Comparison of ENCODE assay signal across 9 mouse cellular contexts in genomic region chr3:131208265-131208891, GRCm38 (mm10).
DNase-seq lines count a peak whose midpoint lies in the region; ATAC-seq and TF ChIP-seq lines count a peak whose summit lies in the region.
"Had no signal": no experiment of that assay in that cellular context is flagged by ENCODE, and none has a peak within 500 bp of the region (broad histone marks: within the 10 kb centered on the region; RNA-seq: fewer than 3 reads in every experiment).

No protein-coding gene starts in this region.

- no peaks in the 10 kb centered on the region for H3K9me3 ChIP-seq in lung, embryonic 15.5 days
- no peaks in the 10 kb centered on the region for H3K9me3 ChIP-seq in lung, postnatal 0 days (ENCODE audit: low read length)

- no peaks in the 10 kb centered on the region for H3K36me3 ChIP-seq in lung, embryonic 15.5 days
- no peaks in the 10 kb centered on the region for H3K36me3 ChIP-seq in lung, postnatal 0 days (ENCODE audit: insufficient read depth, low read length)
- H3K36me3 ChIP-seq in splenic B cell, adult 2 months (ENCODE audit: control insufficient read depth, insufficient read depth, low read length, poor library complexity, severe bottlenecking) = no peaks in the 10 kb centered on the region

- no peak overlapping the region for H3K4me2 ChIP-seq in lung, embryonic 15.5 days
- no peak overlapping the region for H3K4me2 ChIP-seq in lung, postnatal 0 days (replicated peaks; ENCODE audit: low read depth, low read length)

- TF ChIP-seq CTCF in lung, postnatal 0 days (IDR thresholded peaks at IDR 0.05) = no peak
- TF ChIP-seq CTCF in layer of hippocampus, adult 2 months (conservative IDR thresholded peaks at IDR 0.05) = no peak

- H3K27me3 ChIP-seq in lung, embryonic 15.5 days = no peaks in the 10 kb centered on the region
- H3K27me3 ChIP-seq in lung, postnatal 0 days (replicated peaks; ENCODE audit: insufficient read depth, low read length) = no peaks in the 10 kb centered on the region
- no peaks in the 10 kb centered on the region for H3K27me3 ChIP-seq in splenic B cell, adult 2 months (ENCODE audit: control insufficient read depth, insufficient read depth, low read length, poor library complexity, severe bottlenecking)

- no peak overlapping the region for H3K27ac ChIP-seq in lung, embryonic 15.5 days
- no peak overlapping the region for H3K27ac ChIP-seq in lung, postnatal 0 days (ENCODE audit: low read length)
- H3K27ac ChIP-seq in layer of hippocampus, adult 2 months = no peak overlapping the region

- TF ChIP-seq EP300 in lung, postnatal 0 days (IDR thresholded peaks at IDR 0.05) = no peak

- WGBS in lung, embryonic 15.5 days = 74% methylated on average over 13 of the region's 13 CpGs
- 71% methylated on average over 13 of the region's 13 CpGs for whole genome bisulfite sequencing in lung, postnatal 0 days

- no peaks in the 10 kb centered on the region for H3K4me1 ChIP-seq in lung, embryonic 15.5 days
- no peaks in the 10 kb centered on the region for H3K4me1 ChIP-seq in lung, postnatal 0 days (ENCODE audit: insufficient read depth, low read depth, low read length)

- ATAC-seq in lung, embryonic 15.5 days (ENCODE audit: borderline replicate concordance, extremely low read depth, low FRiP score, low TSS enrichment) = 0 out of 2 replicates have a peak, but pooled peaks have one; percentile 19
- no peak for ATAC-seq in lung, postnatal 0 days
- peak; percentile 98 for ATAC-seq in megakaryocyte progenitor cell, adult 5-6 weeks (replicated peaks; ENCODE audit: poor library complexity)

- no peak overlapping the region for H3K4me3 ChIP-seq in lung, embryonic 15.5 days
- no peak overlapping the region for H3K4me3 ChIP-seq in lung, postnatal 0 days (ENCODE audit: low read depth, low read length)
- H3K4me3 ChIP-seq in layer of hippocampus, adult 2 months = no peak overlapping the region

- no peak overlapping the region for H3K9ac ChIP-seq in lung, embryonic 15.5 days
- H3K9ac ChIP-seq in lung, postnatal 0 days (replicated peaks; ENCODE audit: low read depth) = no peak overlapping the region

- no peak for DNase-seq in lung, postnatal 0 days (ENCODE audit: low spot score)
- DNase-seq in MEL-GATA-1-ER (ENCODE audit: extremely low read depth, low read depth) = peak; percentile 87
- peak; percentile 68 for DNase-seq in splenic B cell, adult 2 months (ENCODE audit: low read depth, low spot score)
- no peak for DNase-seq in adrenal gland, postnatal 25 days
- DNase-seq in c-Kit-positive CD71-positive TER-119-positive erythroid progenitor cells, embryonic 14.5 days (ENCODE audit: low spot score) = no peak
- DNase-seq in layer of hippocampus, adult 2 months (ENCODE audit: low spot score in 2 of 2) = no peak
- DNase-seq: cerebellum, adult 9-10 months had no signal

Comparison
In these comparisons a context has a peak if more than half of its experiments do, and no peak if none do; other contexts are left out.
1. DNase-seq: peak in MEL-GATA-1-ER (single experiment) and splenic B cell, adult 2 months (single experiment); none in lung, postnatal 0 days (single experiment), adrenal gland, postnatal 25 days (single experiment), c-Kit-positive CD71-positive TER-119-positive erythroid progenitor cells, embryonic 14.5 days (single experiment) and layer of hippocampus, adult 2 months (0 of 2).